Mouse (Mus musculus) cerebellum, adult 9-10 months (tissue): Measurements from ENCODE around the gene Prkcg.

Source experiments
- DNase-seq: peaks from one replicate; pipeline ENCODE4 v3.0.0; 2022

Gene Prkcg

GRCm38 (mm10) chr7:3367569-3367968 is 78.6 kb downstream of the Prkcg start:
- no peak for DNase-seq

- DNase-seq, result no peak
Observed at GRCm38 (mm10) chr7:3368311-3368710, 79.3 kb downstream of the Prkcg start.

DNA sequence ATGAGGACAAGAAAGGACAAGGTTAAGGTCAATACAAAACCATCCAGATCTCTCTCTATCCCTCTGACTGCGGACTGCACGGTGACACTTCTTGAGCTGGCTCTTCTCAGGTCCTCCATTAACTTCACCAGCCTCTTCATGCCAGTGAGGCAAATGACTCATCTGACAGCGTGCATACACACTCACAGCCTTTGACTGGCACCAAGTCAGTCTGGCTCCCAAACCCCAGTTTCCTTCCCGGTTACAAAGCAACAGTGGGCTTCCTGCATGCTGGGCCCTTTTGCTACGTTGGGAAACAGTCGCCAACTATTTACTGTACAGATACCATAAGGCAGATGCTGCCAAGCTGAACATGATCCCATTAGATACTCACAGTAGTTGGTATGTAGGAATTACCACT is 80.2 kb downstream of the Prkcg start:
- no peak for DNase-seq

- no peak for DNase-seq
Observed at GRCm38 (mm10) chr7:3370407-3370806, 81.4 kb downstream of the Prkcg start.

DNA sequence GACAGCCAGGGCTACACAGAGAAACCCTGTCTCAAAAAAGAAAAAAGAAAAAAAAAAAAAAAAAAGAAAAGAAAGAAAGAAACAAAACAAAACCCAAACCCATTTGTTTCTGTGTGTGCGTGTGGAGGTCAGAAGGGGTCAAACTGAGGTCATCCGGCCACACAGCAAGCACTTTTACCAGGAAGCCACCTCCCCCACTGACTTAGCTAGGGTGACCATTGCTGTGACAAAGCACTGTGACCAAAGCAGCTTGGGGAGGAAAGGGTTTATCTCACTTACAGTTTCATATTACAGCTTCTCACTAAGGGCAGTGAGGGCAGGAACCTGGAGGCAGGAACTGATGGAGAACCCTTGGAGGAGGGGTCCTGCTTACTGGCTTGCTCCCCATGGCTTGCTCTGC is 83.4 kb downstream of the Prkcg start:
- no peak for DNase-seq

- DNase-seq, result no peak
Observed at GRCm38 (mm10) chr7:3373754-3374153, 84.8 kb downstream of the Prkcg start.

- DNase-seq, result peak; percentile 55
Observed at GRCm38 (mm10) chr7:3376831-3377230, 87.9 kb downstream of the Prkcg start.
